Mouse (Mus musculus): ENCODE data around the gene Ccdc146.

Gene Ccdc146

GRCm38 (mm10) chr5:21424614-21425602, at the start of gene Ccdc146, which contains the start of gene Fam185a:
Gene Ccdc146, minus strand, starts transcription at chr5:21424677.
Gene Fam185a, plus strand, starts transcription at chr5:21424958.
- peak; percentile 91 to 97 for DNase-seq (ENCODE audit: low spot score in 2 of 2)

- DNase-seq (ENCODE audit: low spot score in 2 of 2), result no peak
Observed at GRCm38 (mm10) chr5:21468100-21468499, 43.6 kb upstream of the Ccdc146 start.

GRCm38 (mm10) chr5:21467387-21467786, 42.9 kb upstream of the Ccdc146 start:
- DNase-seq (ENCODE audit: low spot score in 2 of 2), result no peak

GRCm38 (mm10) chr5:21440833-21441530, 16.5 kb upstream of the Ccdc146 start:
- DNase-seq (ENCODE audit: low spot score in 2 of 2), result no peak

GRCm38 (mm10) chr5:21439446-21440110, 15.1 kb upstream of the Ccdc146 start:
- no peak for DNase-seq (ENCODE audit: low spot score in 2 of 2)

- DNase-seq (ENCODE audit: low spot score in 2 of 2), result no peak
Observed at GRCm38 (mm10) chr5:21438428-21438827, 14.0 kb upstream of the Ccdc146 start.

- no peak for DNase-seq (ENCODE audit: low spot score in 2 of 2)
Observed at GRCm38 (mm10) chr5:21436471-21436975, 12.0 kb upstream of the Ccdc146 start.

GRCm38 (mm10) chr5:21434148-21434929, 9.9 kb upstream of the Ccdc146 start:
- DNase-seq (ENCODE audit: low spot score in 2 of 2), result no peak

- no peak for DNase-seq (ENCODE audit: low spot score in 2 of 2)
Observed at GRCm38 (mm10) chr5:21426666-21427065, 2.2 kb upstream of the Ccdc146 start.

GRCm38 (mm10) chr5:21420609-21421008, 3.9 kb downstream of the Ccdc146 start:
- DNase-seq (ENCODE audit: low spot score in 2 of 2), result no peak

GRCm38 (mm10) chr5:21418613-21419012, 5.9 kb downstream of the Ccdc146 start:
- DNase-seq (ENCODE audit: low spot score in 2 of 2), result no peak

- no peak for DNase-seq (ENCODE audit: low spot score in 2 of 2)
Observed at GRCm38 (mm10) chr5:21414116-21414820, 10.2 kb downstream of the Ccdc146 start.

- no peak for DNase-seq (ENCODE audit: low spot score in 2 of 2)
Observed at GRCm38 (mm10) chr5:21413322-21413721, 11.2 kb downstream of the Ccdc146 start.

- DNase-seq (ENCODE audit: low spot score in 2 of 2), result no peak
Observed at GRCm38 (mm10) chr5:21412056-21412455, 12.4 kb downstream of the Ccdc146 start.

- DNase-seq (ENCODE audit: low spot score in 2 of 2), result no peak
Observed at GRCm38 (mm10) chr5:21411261-21411666, 13.2 kb downstream of the Ccdc146 start.

GRCm38 (mm10) chr5:21395205-21395840, 29.2 kb downstream of the Ccdc146 start:
- no peak for DNase-seq (ENCODE audit: low spot score in 2 of 2)

- no peak for DNase-seq (ENCODE audit: low spot score in 2 of 2)
Observed at GRCm38 (mm10) chr5:21394562-21394961, 29.9 kb downstream of the Ccdc146 start.

GRCm38 (mm10) chr5:21391616-21392384, 32.7 kb downstream of the Ccdc146 start:
- no peak for DNase-seq (ENCODE audit: low spot score in 2 of 2)

GRCm38 (mm10) chr5:21388855-21389254, 35.6 kb downstream of the Ccdc146 start:
- no peak for DNase-seq (ENCODE audit: low spot score in 2 of 2)

All from frontal cortex, postnatal 10 days (tissue).